Mouse (Mus musculus): ENCODE results near the gene Mycbpap. TPM values are rescaled to one million over a fixed set of nuclear protein-coding genes. Genes with fewer than 3 reads are reported as not detected.
A peak's percentile ranks its signal among the peaks of the same experiment; 100 is the strongest.

The Mycbpap gene
- polyA plus RNA-seq, 1 experiment from 2014 or later = 3.7 TPM

- peak within 1 kb of the TSS; percentile 85 for H3K9ac ChIP-seq
- WGBS = under 1% methylated on average over 37 of the region's 71 CpGs
- H3K9me3 ChIP-seq = no peaks in the 10 kb centered on the region
- ATAC-seq (ENCODE audit: low FRiP score) = peak; percentile 90
- peaks cover 62% of the 10 kb centered on the region for H3K27me3 ChIP-seq
- peak within 1 kb of the TSS; percentile 99 for H3K4me2 ChIP-seq
- H3K36me3 ChIP-seq (replicated peaks) = no peaks in the 10 kb centered on the region
- peak within 1 kb of the TSS; percentile 72 for H3K4me3 ChIP-seq (replicated peaks)
- peaks cover 68% of the 10 kb centered on the region for H3K4me1 ChIP-seq
- H3K27ac ChIP-seq = peak within 1 kb of the TSS; percentile 80
These were observed 47.6 kb downstream of the Mycbpap start, which contains the start of gene Cacna1g for GRCm38 (mm10) chr11:94473707-94474543. Gene Cacna1g (minus strand): TSS chr11:94474198.

GRCm38 (mm10) chr11:94472916-94473706 is 48.4 kb downstream of the Mycbpap start:
- peak overlapping the region; percentile 80 for H3K27ac ChIP-seq
- peak overlapping the region; percentile 72 for H3K4me3 ChIP-seq (replicated peaks)
- H3K36me3 ChIP-seq (replicated peaks) = no peaks in the 10 kb centered on the region
- ATAC-seq (ENCODE audit: low FRiP score) = no peak
- H3K4me2 ChIP-seq = peak overlapping the region; percentile 99
- H3K9me3 ChIP-seq = no peaks in the 10 kb centered on the region
- WGBS = under 1% methylated on average over 50 of the region's 52 CpGs
- H3K4me1 ChIP-seq = peaks cover 76% of the 10 kb centered on the region
- peak overlapping the region; percentile 85 for H3K9ac ChIP-seq
- H3K27me3 ChIP-seq = peaks cover 62% of the 10 kb centered on the region

GRCm38 (mm10) chr11:94472585-94472915 is 49.0 kb downstream of the Mycbpap start:
- Histone ChIP-seq H3K36me3 (replicated peaks) (no peaks in the 10 kb centered on the region), H3K4me3 (replicated peaks) (peak overlapping the region; percentile 72), H3K4me1 (peaks cover 80% of the 10 kb centered on the region), H3K4me2 (peak overlapping the region; percentile 99), H3K9ac (peak overlapping the region; percentile 85), H3K27me3 (peaks cover 60% of the 10 kb centered on the region), H3K27ac (peak overlapping the region; percentile 80), H3K9me3 (no peaks in the 10 kb centered on the region)
- 1% methylated on average over 15 of the region's 15 CpGs for WGBS
- ATAC-seq (ENCODE audit: low FRiP score) = no peak

GRCm38 (mm10) chr11:94471740-94472584 is 49.6 kb downstream of the Mycbpap start:
- H3K4me1 ChIP-seq = peaks cover 84% of the 10 kb centered on the region

GRCm38 (mm10) chr11:94470391-94470790 is 51.2 kb downstream of the Mycbpap start:
- no peaks in the 10 kb centered on the region for H3K36me3 ChIP-seq (replicated peaks)
- H3K27ac ChIP-seq = peak overlapping the region; percentile 96
- H3K9ac ChIP-seq = peak overlapping the region; percentile 17; the same call in 1 of the 2 replicates
- peaks cover 39% of the 10 kb centered on the region for H3K27me3 ChIP-seq
- 21% methylated on average over 6 of the region's 7 CpGs for WGBS
- H3K4me3 ChIP-seq (replicated peaks) = peak overlapping the region; percentile 8; the same call in 1 of the 2 replicates
- H3K9me3 ChIP-seq = no peaks in the 10 kb centered on the region
- H3K4me2 ChIP-seq = peak overlapping the region; percentile 99
- peaks cover 86% of the 10 kb centered on the region for H3K4me1 ChIP-seq
- no peak for ATAC-seq (ENCODE audit: low FRiP score)

More at GRCm38 (mm10) chr11:94471740-94472584, 49.6 kb downstream of the Mycbpap start:
- H3K4me2 ChIP-seq = peak overlapping the region; percentile 99
- H3K27me3 ChIP-seq = peaks cover 54% of the 10 kb centered on the region
- ATAC-seq (ENCODE audit: low FRiP score) = no peak
- peak overlapping the region; percentile 73; the same call in 1 of the 2 replicates for H3K27ac ChIP-seq
- peak overlapping the region; percentile 72 for H3K4me3 ChIP-seq (replicated peaks)
- 5% methylated on average over 17 of the region's 17 CpGs for WGBS
- H3K9me3 ChIP-seq = no peaks in the 10 kb centered on the region
- peak overlapping the region; percentile 85 for H3K9ac ChIP-seq
- no peaks in the 10 kb centered on the region for H3K36me3 ChIP-seq (replicated peaks)

GRCm38 (mm10) chr11:94469136-94470064 is 52.1 kb downstream of the Mycbpap start:
- ATAC-seq (ENCODE audit: low FRiP score) = peak; percentile 2; the same call in 1 of the 2 replicates
- H3K4me1 ChIP-seq = peaks cover 86% of the 10 kb centered on the region
- peaks cover 29% of the 10 kb centered on the region for H3K27me3 ChIP-seq

GRCm38 (mm10) chr11:94468582-94469064 is 52.9 kb downstream of the Mycbpap start:
- peak overlapping the region; percentile 96 for H3K27ac ChIP-seq
- no peak overlapping the region for H3K4me3 ChIP-seq (replicated peaks)
- 16% methylated on average over 4 of the region's 4 CpGs for WGBS
- H3K4me2 ChIP-seq = peak overlapping the region; percentile 99
- no peaks in the 10 kb centered on the region for H3K36me3 ChIP-seq (replicated peaks)
- H3K9ac ChIP-seq = no peak overlapping the region
- peaks cover 88% of the 10 kb centered on the region for H3K4me1 ChIP-seq
- H3K9me3 ChIP-seq = no peaks in the 10 kb centered on the region
- H3K27me3 ChIP-seq = peaks cover 27% of the 10 kb centered on the region
- ATAC-seq (ENCODE audit: low FRiP score) = peak; percentile 90

More at GRCm38 (mm10) chr11:94469136-94470064, 52.1 kb downstream of the Mycbpap start:
- Histone ChIP-seq H3K9ac (peak overlapping the region; percentile 36; the same call in 1 of the 2 replicates), H3K4me2 (peak overlapping the region; percentile 99), H3K9me3 (no peaks in the 10 kb centered on the region), H3K4me3 (replicated peaks) (0 out of 2 replicates have a peak overlapping the region, but pooled peaks have one; percentile 1), H3K36me3 (replicated peaks) (no peaks in the 10 kb centered on the region), H3K27ac (peak overlapping the region; percentile 96)
- WGBS = 12% methylated on average over 8 of the region's 9 CpGs

- no peak overlapping the region for H3K9ac ChIP-seq
- no peak overlapping the region for H3K4me2 ChIP-seq
- H3K4me1 ChIP-seq = peaks cover 66% of the 10 kb centered on the region
- no peak for ATAC-seq (ENCODE audit: low FRiP score)
- no peak overlapping the region for H3K4me3 ChIP-seq (replicated peaks)
- H3K27me3 ChIP-seq = peaks cover 5% of the 10 kb centered on the region; the same call in 1 of the 2 replicates
- H3K9me3 ChIP-seq = no peaks in the 10 kb centered on the region
- no peak overlapping the region for H3K27ac ChIP-seq
- WGBS = 93% methylated on average over 17 of the region's 17 CpGs
- peaks cover 9% of the 10 kb centered on the region; the same call in 1 of the 2 replicates for H3K36me3 ChIP-seq (replicated peaks)
These were observed 55.1 kb downstream of the Mycbpap start for GRCm38 (mm10) chr11:94466333-94466855.

GRCm38 (mm10) chr11:94464170-94464569 is 57.4 kb downstream of the Mycbpap start:
- H3K9ac ChIP-seq = no peak overlapping the region
- peaks cover 49% of the 10 kb centered on the region for H3K4me1 ChIP-seq
- H3K27ac ChIP-seq = no peak overlapping the region
- peaks cover 17% of the 10 kb centered on the region for H3K36me3 ChIP-seq (replicated peaks)
- no peak for ATAC-seq (ENCODE audit: low FRiP score)
- 45% methylated on average over 2 of the region's 2 CpGs for WGBS
- H3K27me3 ChIP-seq = no peaks in the 10 kb centered on the region
- no peak overlapping the region for H3K4me2 ChIP-seq
- H3K9me3 ChIP-seq = no peaks in the 10 kb centered on the region
- no peak overlapping the region for H3K4me3 ChIP-seq (replicated peaks)

GRCm38 (mm10) chr11:94461856-94462255 is 59.7 kb downstream of the Mycbpap start:
- Histone ChIP-seq H3K9me3 (no peaks in the 10 kb centered on the region), H3K36me3 (replicated peaks) (peaks cover 36% of the 10 kb centered on the region), H3K4me1 (peaks cover 31% of the 10 kb centered on the region), H3K4me3 (replicated peaks) (no peak overlapping the region), H3K9ac (no peak overlapping the region), H3K27ac (no peak overlapping the region), H3K27me3 (no peaks in the 10 kb centered on the region), H3K4me2 (no peak overlapping the region)
- ATAC-seq (ENCODE audit: low FRiP score) = no peak
- 93% methylated on average over 11 of the region's 11 CpGs for WGBS
